Mouse (Mus musculus): ENCODE results near the gene Prkaa1. TPM values are rescaled to one million over a fixed set of nuclear protein-coding genes. Genes with fewer than 3 reads are reported as not detected.

The Prkaa1 gene
- polyA plus RNA-seq, 1 experiment from 2014 or later = 16.8 TPM

GRCm38 (mm10) chr15:5134179-5134578 lies 9.5 kb upstream of the Prkaa1 start:
- Histone ChIP-seq H3K27me3 (no peaks in the 10 kb centered on the region), H3K4me2 (replicated peaks) (no peak overlapping the region), H3K36me3 (no peaks in the 10 kb centered on the region), H3K4me1 (0 out of 2 replicates have a peak, but pooled peaks cover 5% of the 10 kb centered on the region), H3K9me3 (no peaks in the 10 kb centered on the region), H3K4me3 (no peak overlapping the region), H3K27ac (no peak overlapping the region), H3K9ac (no peak overlapping the region)
- ATAC-seq (ENCODE audit: low FRiP score, low read depth) = no peak
- 85% methylated on average over 3 of the region's 3 CpGs for WGBS

- 0 out of 2 replicates have a peak, but pooled peaks cover 5% of the 10 kb centered on the region for H3K4me1 ChIP-seq
- no peak overlapping the region for H3K9ac ChIP-seq
- no peak overlapping the region for H3K4me3 ChIP-seq
- ATAC-seq (ENCODE audit: low FRiP score, low read depth) = no peak
- no peak overlapping the region for H3K4me2 ChIP-seq (replicated peaks)
- H3K9me3 ChIP-seq = no peaks in the 10 kb centered on the region
- no peaks in the 10 kb centered on the region for H3K27me3 ChIP-seq
- H3K27ac ChIP-seq = no peak overlapping the region
- 70% methylated on average over 8 of the region's 8 CpGs for WGBS
- H3K36me3 ChIP-seq = no peaks in the 10 kb centered on the region
Measured at GRCm38 (mm10) chr15:5134945-5135483, 8.6 kb upstream of the Prkaa1 start.

- no peaks in the 10 kb centered on the region for H3K9me3 ChIP-seq
- H3K9ac ChIP-seq = no peak overlapping the region
- H3K27me3 ChIP-seq = no peaks in the 10 kb centered on the region
- H3K36me3 ChIP-seq = no peaks in the 10 kb centered on the region
- H3K4me1 ChIP-seq = 0 out of 2 replicates have a peak, but pooled peaks cover 5% of the 10 kb centered on the region
- H3K4me3 ChIP-seq = no peak overlapping the region
- ATAC-seq (ENCODE audit: low FRiP score, low read depth) = no peak; the same call in 1 of the 2 replicates
- WGBS = 77% methylated on average over 9 of the region's 9 CpGs
- H3K4me2 ChIP-seq (replicated peaks) = no peak overlapping the region
- H3K27ac ChIP-seq = no peak overlapping the region
Measured at GRCm38 (mm10) chr15:5138021-5138856, 5.4 kb upstream of the Prkaa1 start.

GRCm38 (mm10) chr15:5139366-5139765 lies 4.3 kb upstream of the Prkaa1 start:
- Histone ChIP-seq H3K9me3 (no peaks in the 10 kb centered on the region), H3K27me3 (no peaks in the 10 kb centered on the region), H3K4me2 (replicated peaks) (no peak overlapping the region), H3K9ac (no peak overlapping the region), H3K4me1 (0 out of 2 replicates have a peak, but pooled peaks cover 5% of the 10 kb centered on the region), H3K36me3 (no peaks in the 10 kb centered on the region), H3K27ac (no peak overlapping the region), H3K4me3 (no peak overlapping the region)
- ATAC-seq (ENCODE audit: low FRiP score, low read depth) = no peak
- 90% methylated on average over 2 of the region's 2 CpGs for WGBS

GRCm38 (mm10) chr15:5139863-5140262 lies 3.8 kb upstream of the Prkaa1 start:
- no peak overlapping the region for H3K4me2 ChIP-seq (replicated peaks)
- no peaks in the 10 kb centered on the region for H3K36me3 ChIP-seq
- H3K27ac ChIP-seq = no peak overlapping the region
- WGBS = 80% methylated on average over 7 of the region's 7 CpGs
- no peak for ATAC-seq (ENCODE audit: low FRiP score, low read depth)
- H3K9ac ChIP-seq = no peak overlapping the region
- H3K27me3 ChIP-seq = no peaks in the 10 kb centered on the region
- no peaks in the 10 kb centered on the region for H3K9me3 ChIP-seq
- H3K4me1 ChIP-seq = peaks cover 10% of the 10 kb centered on the region
- no peak overlapping the region for H3K4me3 ChIP-seq

GRCm38 (mm10) chr15:5140357-5140756 lies 3.3 kb upstream of the Prkaa1 start:
- no peak for ATAC-seq (ENCODE audit: low FRiP score, low read depth)
- Histone ChIP-seq H3K27me3 (no peaks in the 10 kb centered on the region), H3K9ac (no peak overlapping the region), H3K9me3 (no peaks in the 10 kb centered on the region), H3K36me3 (no peaks in the 10 kb centered on the region), H3K4me1 (peaks cover 15% of the 10 kb centered on the region), H3K4me2 (replicated peaks) (no peak overlapping the region), H3K27ac (no peak overlapping the region), H3K4me3 (no peak overlapping the region)

- peaks cover 18% of the 10 kb centered on the region for H3K4me1 ChIP-seq
- 48% methylated on average over 5 of the region's 5 CpGs for WGBS
Measured at GRCm38 (mm10) chr15:5142047-5142446, 1.6 kb upstream of the Prkaa1 start.

GRCm38 (mm10) chr15:5142714-5143113 lies 947 bp upstream of the Prkaa1 start:
- no peak for ATAC-seq (ENCODE audit: low FRiP score, low read depth)
- 70% methylated on average over 5 of the region's 5 CpGs for WGBS
- Histone ChIP-seq H3K4me1 (peaks cover 19% of the 10 kb centered on the region), H3K27ac (no peak overlapping the region), H3K4me3 (no peak overlapping the region), H3K36me3 (no peaks in the 10 kb centered on the region; the same call in 1 of the 2 replicates), H3K9ac (no peak overlapping the region), H3K4me2 (replicated peaks) (no peak overlapping the region), H3K27me3 (no peaks in the 10 kb centered on the region), H3K9me3 (no peaks in the 10 kb centered on the region)

More at GRCm38 (mm10) chr15:5142047-5142446, 1.6 kb upstream of the Prkaa1 start:
- H3K36me3 ChIP-seq = no peaks in the 10 kb centered on the region; the same call in 1 of the 2 replicates
- no peaks in the 10 kb centered on the region for H3K9me3 ChIP-seq
- H3K27ac ChIP-seq = no peak overlapping the region
- no peak for ATAC-seq (ENCODE audit: low FRiP score, low read depth)
- no peak overlapping the region for H3K9ac ChIP-seq
- no peak overlapping the region for H3K4me2 ChIP-seq (replicated peaks)
- H3K4me3 ChIP-seq = no peak overlapping the region
- H3K27me3 ChIP-seq = no peaks in the 10 kb centered on the region

GRCm38 (mm10) chr15:5144021-5144778 lies 539 bp downstream of the Prkaa1 start:
- H3K36me3 ChIP-seq = no peaks in the 10 kb centered on the region; the same call in 1 of the 2 replicates
- H3K4me3 ChIP-seq = peak overlapping the region; percentile 85
- peak overlapping the region; percentile 89 for H3K9ac ChIP-seq
- H3K4me2 ChIP-seq (replicated peaks) = peak overlapping the region; percentile 76
- ATAC-seq (ENCODE audit: low FRiP score, low read depth) = peak; percentile 90
- peaks cover 28% of the 10 kb centered on the region for H3K4me1 ChIP-seq
- H3K27ac ChIP-seq = peak overlapping the region; percentile 85
- H3K27me3 ChIP-seq = no peaks in the 10 kb centered on the region
- H3K9me3 ChIP-seq = no peaks in the 10 kb centered on the region
- 1% methylated on average over 53 of the region's 61 CpGs for WGBS

- 37% methylated on average over 9 of the region's 9 CpGs for WGBS
- peak overlapping the region; percentile 76 for H3K4me2 ChIP-seq (replicated peaks)
- no peak overlapping the region for H3K27ac ChIP-seq
Measured at GRCm38 (mm10) chr15:5145196-5145945, 1.7 kb downstream of the Prkaa1 start.

GRCm38 (mm10) chr15:5149187-5149586 lies 5.5 kb downstream of the Prkaa1 start:
- Histone ChIP-seq H3K27me3 (no peaks in the 10 kb centered on the region), H3K9me3 (no peaks in the 10 kb centered on the region), H3K4me2 (replicated peaks) (peak overlapping the region; percentile 46), H3K9ac (no peak overlapping the region), H3K4me1 (peaks cover 38% of the 10 kb centered on the region), H3K36me3 (no peaks in the 10 kb centered on the region; the same call in 1 of the 2 replicates), H3K27ac (peak overlapping the region; percentile 12; the same call in 1 of the 2 replicates), H3K4me3 (no peak overlapping the region)
- ATAC-seq (ENCODE audit: low FRiP score, low read depth) = no peak
- WGBS = 30% methylated on average over 4 of the region's 4 CpGs

More at GRCm38 (mm10) chr15:5145196-5145945, 1.7 kb downstream of the Prkaa1 start:
- no peaks in the 10 kb centered on the region for H3K9me3 ChIP-seq
- peaks cover 37% of the 10 kb centered on the region for H3K4me1 ChIP-seq
- no peak for ATAC-seq (ENCODE audit: low FRiP score, low read depth)
- H3K4me3 ChIP-seq = peak overlapping the region; percentile 85
- no peaks in the 10 kb centered on the region; the same call in 1 of the 2 replicates for H3K36me3 ChIP-seq
- no peaks in the 10 kb centered on the region for H3K27me3 ChIP-seq
- peak overlapping the region; percentile 89 for H3K9ac ChIP-seq

All from limb, embryonic 13.5 days (tissue).